Mouse (Mus musculus) lung, postnatal 0 days (tissue): ENCODE results near the gene Afdn.

Experiments
- CTCF ChIP-seq: IDR thresholded peaks from 2 replicates; pipeline ENCODE4 v1.5.1; 2016; ENCODE audit warnings: antibody characterized with exemption, mild to moderate bottlenecking
- EP300 ChIP-seq: IDR thresholded peaks from 2 replicates; pipeline ENCODE4 v1.6.1; 2016; ENCODE audit warnings: antibody characterized with exemption, mild to moderate bottlenecking, control low read depth

DNA sequence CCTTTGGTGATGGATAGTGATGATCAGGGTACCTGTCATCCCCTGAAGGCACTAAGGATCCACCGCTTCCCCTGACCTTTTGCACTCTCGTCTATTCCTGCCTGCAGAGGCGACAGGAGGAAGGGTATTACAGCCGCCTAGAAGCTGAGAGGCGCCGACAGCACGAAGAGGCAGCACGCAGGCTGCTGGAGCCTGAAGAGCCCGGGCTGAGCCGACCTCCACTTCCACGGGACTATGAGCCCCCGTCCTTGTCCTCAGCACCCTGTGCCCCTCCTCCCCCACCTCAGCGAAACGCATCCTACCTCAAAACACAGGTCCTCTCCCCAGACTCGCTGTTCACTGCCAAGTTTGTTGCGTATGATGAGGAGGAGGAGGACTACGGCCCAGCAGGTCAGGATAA lies 138.5 kb downstream of the Afdn start:
- TF ChIP-seq CTCF (no peak), EP300 (no peak)
